Mouse (Mus musculus): ENCODE measurements around the gene Gipc1.

GRCm38 (mm10) chr8:83618566-83618965, 33.9 kb upstream of the Gipc1 start:
- TF ChIP-seq CTCF (IDR thresholded peaks at IDR 0.05; ENCODE audit: control insufficient read depth, insufficient read depth, low read length) (no peak), POLR2A (IDR thresholded peaks at IDR 0.05; ENCODE audit: borderline replicate concordance, control insufficient read depth, low read depth, low read length) (no peak)
